Comparison of ENCODE assay signal across 11 mouse cellular contexts in the genomic region with DNA sequence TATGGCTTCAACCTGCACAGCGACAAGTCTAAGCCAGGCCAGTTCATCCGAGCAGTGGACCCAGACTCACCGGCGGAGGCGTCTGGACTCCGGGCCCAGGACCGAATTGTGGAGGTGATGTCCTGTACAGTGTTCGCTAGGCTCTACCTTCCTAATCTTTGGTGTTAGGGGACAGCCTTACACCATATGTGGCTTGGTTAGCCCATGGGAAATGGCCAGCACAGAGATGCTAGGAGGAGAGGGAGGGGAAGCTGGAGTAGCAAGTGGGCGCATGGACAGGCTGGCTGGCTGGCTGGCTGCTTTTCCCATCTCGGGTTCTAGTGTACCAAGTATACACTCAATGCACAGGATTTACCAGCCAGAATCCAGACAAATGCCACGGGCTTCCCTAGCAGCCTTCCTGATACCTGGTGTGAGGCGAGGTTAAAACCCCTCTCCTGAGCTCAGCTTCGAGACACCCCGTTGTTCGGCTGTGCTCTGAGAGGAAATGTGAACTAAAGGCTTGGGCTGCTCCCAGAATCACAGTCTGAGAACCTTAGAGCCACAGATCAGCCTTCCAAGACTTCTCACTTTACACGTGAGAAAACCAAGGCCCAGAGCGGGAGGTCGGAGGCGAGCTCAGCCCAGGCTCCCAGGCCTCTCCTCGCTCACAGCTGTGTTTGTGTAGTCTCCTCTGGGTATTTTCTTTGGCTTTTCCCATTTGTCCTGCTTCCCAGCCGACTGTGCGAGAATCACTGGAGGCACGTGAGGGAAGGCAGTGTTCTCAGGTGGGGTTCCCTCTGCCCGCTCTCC. TPM values are rescaled to one million over a fixed set of nuclear protein-coding genes. Genes with fewer than 3 reads are reported as not detected.
DNase-seq lines count a peak whose midpoint lies in the region; ATAC-seq and TF ChIP-seq lines count a peak whose summit lies in the region.
"Had no signal": no experiment of that assay in that cellular context is flagged by ENCODE, and none has a peak within 500 bp of the region (broad histone marks: within the 10 kb centered on the region; RNA-seq: fewer than 3 reads in every experiment).

No protein-coding gene starts in this region.

- H3K9me3 ChIP-seq in hindbrain, embryonic 10.5 days, result no peaks in the 10 kb centered on the region
- H3K9me3 ChIP-seq in hindbrain, embryonic 11.5 days (ENCODE audit: control insufficient read depth, low read length), result no peaks in the 10 kb centered on the region
- H3K9me3 ChIP-seq in embryonic facial prominence, embryonic 14.5 days (ENCODE audit: control insufficient read depth, low read length), result no peaks in the 10 kb centered on the region
- no peaks in the 10 kb centered on the region for H3K9me3 ChIP-seq in hindbrain, embryonic 15.5 days
- no peaks in the 10 kb centered on the region for H3K9me3 ChIP-seq in liver, postnatal 0 days (ENCODE audit: low read length)

- peaks cover 43% of the 10 kb centered on the region for H3K27me3 ChIP-seq in hindbrain, embryonic 10.5 days (ENCODE audit: insufficient read depth, poor library complexity, severe bottlenecking)
- H3K27me3 ChIP-seq in hindbrain, embryonic 11.5 days (ENCODE audit: control insufficient read depth, insufficient read depth, low read length), result peaks cover 2% of the 10 kb centered on the region; the same call in 1 of the 2 replicates
- H3K27me3 ChIP-seq in embryonic facial prominence, embryonic 14.5 days (replicated peaks; ENCODE audit: control insufficient read depth, insufficient read depth, low read length), result 0 out of 2 replicates have a peak, but pooled peaks cover 8% of the 10 kb centered on the region
- peaks cover 15% of the 10 kb centered on the region; the same call in 1 of the 2 replicates for H3K27me3 ChIP-seq in hindbrain, embryonic 15.5 days
- H3K27me3 ChIP-seq in liver, postnatal 0 days (ENCODE audit: insufficient read depth, low read length), result no peaks in the 10 kb centered on the region

- peak overlapping the region; percentile 76 for H3K27ac ChIP-seq in hindbrain, embryonic 10.5 days
- H3K27ac ChIP-seq in hindbrain, embryonic 11.5 days (ENCODE audit: low read depth, low read length), result no peak overlapping the region
- peak overlapping the region; percentile 52 for H3K27ac ChIP-seq in embryonic facial prominence, embryonic 14.5 days (replicated peaks; ENCODE audit: low read depth, low read length)
- peak overlapping the region; percentile 27 for H3K27ac ChIP-seq in hindbrain, embryonic 15.5 days (replicated peaks)
- H3K27ac ChIP-seq in liver, postnatal 0 days (ENCODE audit: low read depth), result peak overlapping the region; percentile 77; the same call in 1 of the 2 replicates
- H3K27ac ChIP-seq: liver, embryonic 14.5 days had no signal

- 64% methylated on average over 24 of the region's 24 CpGs for WGBS in hindbrain, embryonic 10.5 days
- 70% methylated on average over 24 of the region's 24 CpGs for WGBS in hindbrain, embryonic 11.5 days
- 60% methylated on average over 21 of the region's 24 CpGs for WGBS in embryonic facial prominence, embryonic 14.5 days
- WGBS in hindbrain, embryonic 15.5 days, result 69% methylated on average over 24 of the region's 24 CpGs
- WGBS in liver, postnatal 0 days (ENCODE audit: insufficient replicate concordance), result 74% methylated on average over 24 of the region's 24 CpGs

- H3K9ac ChIP-seq in hindbrain, embryonic 11.5 days (ENCODE audit: low read depth, low read length), result no peak overlapping the region
- H3K9ac ChIP-seq in embryonic facial prominence, embryonic 14.5 days (ENCODE audit: low read depth, low read length), result peak overlapping the region; percentile 34; the same call in 1 of the 2 replicates
- no peak overlapping the region for H3K9ac ChIP-seq in hindbrain, embryonic 15.5 days
- H3K9ac ChIP-seq in liver, postnatal 0 days (replicated peaks), result no peak overlapping the region
- H3K9ac ChIP-seq: liver, embryonic 14.5 days had no signal

- ATAC-seq in hindbrain, embryonic 11.5 days (ENCODE audit: low FRiP score), result no peak
- no peak for ATAC-seq in embryonic facial prominence, embryonic 14.5 days (ENCODE audit: low read depth)
- no peak for ATAC-seq in hindbrain, embryonic 15.5 days (ENCODE audit: low FRiP score, low read depth)
- ATAC-seq in liver, postnatal 0 days, result no peak
- ATAC-seq in erythroid progenitor cell, adult 5-6 weeks (replicated peaks; ENCODE audit: low FRiP score, poor library complexity, severe bottlenecking), result no peak

- DNase-seq in hindbrain, embryonic 10.5 days (ENCODE audit: low spot score), result no peak
- no peak for DNase-seq in hindbrain, embryonic 11.5 days (ENCODE audit: low spot score)
- peak; percentile 74 for DNase-seq in embryonic facial prominence, embryonic 14.5 days (ENCODE audit: low spot score)
- no peak for DNase-seq in liver, postnatal 0 days
- no peak for DNase-seq in c-Kit-positive CD71-positive TER-119-positive erythroid progenitor cells, embryonic 14.5 days (ENCODE audit: low spot score)
- DNase-seq in lung, postnatal 25 days (ENCODE audit: low spot score), result no peak
- DNase-seq: cerebellum, postnatal 14 days; gastrocnemius, postnatal 36 days had no signal

- peaks cover 21% of the 10 kb centered on the region for H3K36me3 ChIP-seq in hindbrain, embryonic 10.5 days
- no peaks in the 10 kb centered on the region for H3K36me3 ChIP-seq in hindbrain, embryonic 11.5 days (ENCODE audit: control insufficient read depth, insufficient read depth, low read length)
- H3K36me3 ChIP-seq in embryonic facial prominence, embryonic 14.5 days (ENCODE audit: control insufficient read depth, insufficient read depth, low read length), result peaks cover 5% of the 10 kb centered on the region; the same call in 1 of the 2 replicates
- no peaks in the 10 kb centered on the region for H3K36me3 ChIP-seq in hindbrain, embryonic 15.5 days
- H3K36me3 ChIP-seq in liver, postnatal 0 days (replicated peaks; ENCODE audit: insufficient read depth, low read length), result peaks cover 37% of the 10 kb centered on the region

- TF ChIP-seq EP300 in liver, postnatal 0 days (IDR thresholded peaks at IDR 0.05; ENCODE audit: low read depth), result no peak

- no peak overlapping the region for H3K4me2 ChIP-seq in hindbrain, embryonic 11.5 days (replicated peaks; ENCODE audit: low read depth, low read length)
- H3K4me2 ChIP-seq in embryonic facial prominence, embryonic 14.5 days (ENCODE audit: low read depth, low read length), result no peak overlapping the region
- H3K4me2 ChIP-seq in hindbrain, embryonic 15.5 days, result no peak overlapping the region
- 0 out of 2 replicates have a peak overlapping the region, but pooled peaks have one; percentile 57 for H3K4me2 ChIP-seq in liver, postnatal 0 days (ENCODE audit: low read depth, low read length)

- TF ChIP-seq CTCF in liver, postnatal 0 days (IDR thresholded peaks at IDR 0.05; ENCODE audit: low read depth), result no peak

- H3K4me1 ChIP-seq in hindbrain, embryonic 10.5 days (replicated peaks), result peaks cover 82% of the 10 kb centered on the region
- H3K4me1 ChIP-seq in hindbrain, embryonic 11.5 days (replicated peaks; ENCODE audit: control insufficient read depth, insufficient read depth, low read length), result peaks cover 13% of the 10 kb centered on the region
- H3K4me1 ChIP-seq in embryonic facial prominence, embryonic 14.5 days (ENCODE audit: control insufficient read depth, insufficient read depth, low read length), result peaks cover 42% of the 10 kb centered on the region
- peaks cover 77% of the 10 kb centered on the region for H3K4me1 ChIP-seq in hindbrain, embryonic 15.5 days (replicated peaks)
- H3K4me1 ChIP-seq in liver, postnatal 0 days (ENCODE audit: insufficient read depth), result peaks cover 47% of the 10 kb centered on the region

- H3K4me3 ChIP-seq in hindbrain, embryonic 10.5 days, result peak overlapping the region; percentile 20; the same call in 1 of the 2 replicates
- H3K4me3 ChIP-seq in hindbrain, embryonic 11.5 days (ENCODE audit: low read depth, low read length), result no peak overlapping the region
- no peak overlapping the region for H3K4me3 ChIP-seq in embryonic facial prominence, embryonic 14.5 days (ENCODE audit: low read depth, low read length)
- H3K4me3 ChIP-seq in hindbrain, embryonic 15.5 days, result no peak overlapping the region
- no peak overlapping the region for H3K4me3 ChIP-seq in liver, postnatal 0 days (ENCODE audit: low read depth, low read length)

RNA-seq across cellular contexts. Expression of gene Tmem104, which starts 10.7 kb away (rescaled TPM):
- 6.9 and 10.6 TPM in 2 replicates for polyA plus RNA-seq in hindbrain, embryonic 10.5 days (2016; fragmentation: Nextera tagmentation; extraction: Ambion mirVana)
- polyA plus RNA-seq in hindbrain, embryonic 11.5 days (2014; fragmentation: Nextera tagmentation; extraction: Ambion mirVana), result 7.2 and 7.3 TPM in 2 replicates
- polyA plus RNA-seq in embryonic facial prominence, embryonic 14.5 days (2014; fragmentation: Nextera tagmentation; extraction: Ambion mirVana), result 12.5 and 14.9 TPM in 2 replicates
- polyA plus RNA-seq in hindbrain, embryonic 15.5 days (2015; fragmentation: Nextera tagmentation; extraction: Ambion mirVana), result 15.1 and 17.5 TPM in 2 replicates
- 5.7 and 7.1 TPM in 2 replicates for polyA plus RNA-seq in liver, postnatal 0 days (2015; fragmentation: Nextera tagmentation; extraction: Ambion mirVana)
- 5.0 and 6.3 TPM in 2 replicates for total RNA-seq in erythroid progenitor cell, adult 5-6 weeks (2015; ENCODE audit: low replicate concordance)
- total RNA-seq in erythroid progenitor cell, adult 5-6 weeks (2017; ENCODE audit: low replicate concordance), result 0.64 and 6.3 TPM in 2 replicates

RNA-seq across cellular contexts. Expression of gene Nat9, which starts 11.1 kb away (rescaled TPM):
- 18.7 and 24.3 TPM in 2 replicates for polyA plus RNA-seq in hindbrain, embryonic 10.5 days (2016; fragmentation: Nextera tagmentation; extraction: Ambion mirVana)
- 19.5 and 20.1 TPM in 2 replicates for polyA plus RNA-seq in hindbrain, embryonic 11.5 days (2014; fragmentation: Nextera tagmentation; extraction: Ambion mirVana)
- 20.0 and 23.3 TPM in 2 replicates for polyA plus RNA-seq in embryonic facial prominence, embryonic 14.5 days (2014; fragmentation: Nextera tagmentation; extraction: Ambion mirVana)
- polyA plus RNA-seq in hindbrain, embryonic 15.5 days (2015; fragmentation: Nextera tagmentation; extraction: Ambion mirVana), result 19.1 and 20.4 TPM in 2 replicates
- 16.5 and 16.7 TPM in 2 replicates for polyA plus RNA-seq in liver, postnatal 0 days (2015; fragmentation: Nextera tagmentation; extraction: Ambion mirVana)
- total RNA-seq in erythroid progenitor cell, adult 5-6 weeks (2015; ENCODE audit: low replicate concordance), result 9.2 and 11.2 TPM in 2 replicates
- total RNA-seq in erythroid progenitor cell, adult 5-6 weeks (2017; ENCODE audit: low replicate concordance), result 2.3 TPM in 1 of 2 replicates, not detected in the other

RNA-seq across cellular contexts. Expression of gene Slc9a3r1, which starts 13.5 kb away (rescaled TPM):
- polyA plus RNA-seq in hindbrain, embryonic 10.5 days (2016; fragmentation: Nextera tagmentation; extraction: Ambion mirVana), result 39.6 and 49.8 TPM in 2 replicates
- 29.5 and 33.7 TPM in 2 replicates for polyA plus RNA-seq in hindbrain, embryonic 11.5 days (2014; fragmentation: Nextera tagmentation; extraction: Ambion mirVana)
- polyA plus RNA-seq in embryonic facial prominence, embryonic 14.5 days (2014; fragmentation: Nextera tagmentation; extraction: Ambion mirVana), result 40.6 and 43.5 TPM in 2 replicates
- polyA plus RNA-seq in hindbrain, embryonic 15.5 days (2015; fragmentation: Nextera tagmentation; extraction: Ambion mirVana), result 68.7 and 70.2 TPM in 2 replicates
- 101 and 115 TPM in 2 replicates for polyA plus RNA-seq in liver, postnatal 0 days (2015; fragmentation: Nextera tagmentation; extraction: Ambion mirVana)
- total RNA-seq in erythroid progenitor cell, adult 5-6 weeks (2015; ENCODE audit: low replicate concordance), result 15.1 and 16.8 TPM in 2 replicates
- 13.1 and 13.7 TPM in 2 replicates for total RNA-seq in erythroid progenitor cell, adult 5-6 weeks (2017; ENCODE audit: low replicate concordance)

RNA-seq across cellular contexts. Expression of gene Cd300lf, which starts 42.8 kb away (rescaled TPM):
- polyA plus RNA-seq in hindbrain, embryonic 10.5 days (2016; fragmentation: Nextera tagmentation; extraction: Ambion mirVana), result 0.11 TPM in 1 of 2 replicates, not detected in the other
- 0.22 TPM in 1 of 2 replicates, not detected in the other for polyA plus RNA-seq in hindbrain, embryonic 11.5 days (2014; fragmentation: Nextera tagmentation; extraction: Ambion mirVana)
- 0.14 and 0.56 TPM in 2 replicates for polyA plus RNA-seq in embryonic facial prominence, embryonic 14.5 days (2014; fragmentation: Nextera tagmentation; extraction: Ambion mirVana)
- polyA plus RNA-seq in hindbrain, embryonic 15.5 days (2015; fragmentation: Nextera tagmentation; extraction: Ambion mirVana), result 0.17 and 0.34 TPM in 2 replicates
- 8.5 and 9.3 TPM in 2 replicates for polyA plus RNA-seq in liver, postnatal 0 days (2015; fragmentation: Nextera tagmentation; extraction: Ambion mirVana)
- 1.7 and 2.9 TPM in 2 replicates for total RNA-seq in erythroid progenitor cell, adult 5-6 weeks (2015; ENCODE audit: low replicate concordance)
- total RNA-seq in erythroid progenitor cell, adult 5-6 weeks (2017; ENCODE audit: low replicate concordance), result 8.6 and 10.7 TPM in 2 replicates
- total RNA-seq: gastrocnemius, postnatal 36 days had no signal
